Mouse (Mus musculus): ENCODE data around the gene Slc39a1.
"Not testable (repeated sequence)": the region's sequence is repeated elsewhere in the genome, so short reads cannot be mapped to it uniquely, and the experiment has no call there.

Gene Slc39a1

DNA sequence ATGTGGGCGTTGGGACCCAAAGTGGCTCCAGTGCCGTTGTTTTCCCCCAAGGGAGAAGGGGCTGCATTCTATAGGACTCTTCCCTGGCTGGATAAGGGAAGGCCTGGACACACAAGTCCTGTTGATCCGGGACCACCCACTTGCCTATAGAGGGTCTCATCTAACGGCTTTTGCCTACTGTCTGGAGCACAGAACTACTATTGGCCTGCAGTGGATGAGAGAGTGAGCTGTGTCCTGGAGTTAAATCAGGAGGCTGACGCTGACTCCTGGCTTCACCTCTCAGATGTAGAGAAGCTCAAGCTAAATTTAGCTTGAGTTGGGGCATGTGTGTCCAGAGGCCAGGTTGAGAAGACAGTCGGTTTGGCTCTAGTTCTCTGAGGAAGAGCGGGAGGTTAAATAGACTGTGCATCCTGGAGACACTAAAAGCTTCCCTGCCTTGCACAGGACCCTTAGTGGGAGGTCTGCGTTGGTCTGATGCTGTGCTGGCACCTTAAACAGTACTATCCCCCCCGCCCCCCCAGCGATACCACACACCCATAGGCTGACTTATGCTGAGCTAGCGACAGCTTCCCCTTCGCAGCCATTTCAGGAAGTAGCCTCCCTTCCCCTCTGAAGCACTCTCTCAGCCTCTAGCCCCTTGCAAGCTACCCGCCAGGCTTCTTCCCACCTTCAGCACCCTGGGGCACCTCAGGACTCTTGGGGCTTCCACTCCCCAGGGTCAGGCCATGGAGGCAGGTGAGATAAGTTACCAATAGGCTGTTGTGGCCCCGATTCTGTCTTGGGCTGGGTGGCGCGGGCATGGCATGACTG is 18.2 kb downstream of the Slc39a1 start:
- DNase-seq (ENCODE audit: low spot score), result peak; percentile 36

- no peak for DNase-seq (ENCODE audit: low spot score)
These were observed 19.2 kb downstream of the Slc39a1 start for GRCm38 (mm10) chr3:90266901-90267775.

DNA sequence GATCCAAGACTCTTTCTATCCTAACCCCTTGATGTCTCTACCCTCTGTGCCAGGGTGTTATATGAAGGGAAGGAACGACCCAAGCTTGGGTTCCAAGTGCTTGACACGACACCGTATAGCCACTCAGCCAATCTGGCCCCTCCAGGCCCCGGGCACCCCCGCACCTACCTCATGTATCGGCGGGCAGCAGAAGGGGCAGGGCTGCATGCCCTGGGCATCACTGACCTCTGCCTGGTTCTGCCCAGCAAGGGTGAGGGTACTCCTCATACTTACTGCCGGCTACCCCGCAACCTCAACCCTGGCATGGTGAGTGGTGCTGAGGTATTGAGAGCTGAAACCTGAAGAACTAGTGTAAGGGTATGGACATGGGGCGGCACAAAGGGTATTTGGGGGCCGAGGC is 20.2 kb downstream of the Slc39a1 start:
- no peak for DNase-seq (ENCODE audit: low spot score)

GRCm38 (mm10) chr3:90268971-90269370 is 21.0 kb downstream of the Slc39a1 start:
- DNase-seq (ENCODE audit: low spot score), result no peak

DNA sequence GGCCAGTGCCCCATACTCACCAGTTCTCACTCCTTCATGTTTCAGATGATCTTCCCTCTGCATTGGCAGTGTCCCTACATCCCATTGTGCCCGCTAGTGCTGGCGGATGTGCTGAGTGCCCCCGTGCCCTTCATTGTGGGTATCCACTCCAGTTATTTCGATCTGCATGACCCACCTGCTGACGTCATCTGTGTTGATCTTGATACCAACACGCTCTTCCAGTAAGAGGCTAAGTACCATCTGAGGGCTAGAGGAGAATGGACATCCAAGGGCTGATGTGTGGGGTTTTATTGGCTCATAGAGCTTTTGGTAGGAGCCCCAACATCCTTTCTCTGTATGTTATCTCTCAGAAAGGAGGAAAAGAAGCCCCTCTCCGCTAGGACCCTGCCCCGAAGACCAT is 22.8 kb downstream of the Slc39a1 start:
- DNase-seq (ENCODE audit: low spot score), result no peak

DNA sequence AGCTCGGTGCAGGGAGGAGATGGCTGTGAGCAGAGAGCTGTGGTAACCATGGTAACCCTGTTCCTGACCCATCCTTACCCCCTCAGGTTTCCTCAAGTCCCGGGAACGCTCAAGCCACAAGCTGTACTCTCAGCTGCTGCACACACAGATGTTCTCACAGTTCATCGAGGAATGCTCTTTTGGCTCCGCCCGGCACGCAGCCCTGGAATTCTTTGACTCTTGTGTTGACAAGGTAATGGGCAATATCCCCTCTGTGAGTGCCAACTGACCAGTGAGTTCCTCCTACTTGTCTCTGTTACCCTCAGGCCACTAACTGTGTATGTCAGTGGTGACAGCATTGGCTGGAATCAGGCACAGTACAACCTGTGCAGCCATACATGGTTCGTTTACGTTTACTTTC is 24.2 kb downstream of the Slc39a1 start:
- DNase-seq (ENCODE audit: low spot score), result no peak

GRCm38 (mm10) chr3:90273855-90274254 is 25.9 kb downstream of the Slc39a1 start:
- no peak for DNase-seq (ENCODE audit: low spot score)

DNA sequence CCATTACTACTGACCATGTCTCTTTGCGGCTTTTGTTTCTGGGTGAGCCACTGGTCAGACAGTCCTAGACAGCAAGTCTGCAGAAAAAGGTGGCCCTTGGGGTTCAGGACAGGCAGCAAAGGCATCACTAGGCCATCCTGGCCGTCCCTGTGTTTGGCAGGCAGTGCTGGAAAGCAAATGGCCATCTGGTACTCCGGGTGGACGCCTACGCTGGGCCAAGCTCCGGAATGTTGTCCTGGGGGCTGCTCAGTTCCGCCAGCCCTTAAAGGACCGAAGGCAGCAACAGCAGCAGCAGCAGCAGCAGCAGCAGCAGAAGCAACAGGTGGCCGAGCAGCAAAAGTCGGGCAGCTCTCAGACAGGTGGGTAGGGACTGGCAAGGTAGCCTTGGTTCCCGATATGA is 27.3 kb downstream of the Slc39a1 start:
- no peak for DNase-seq (ENCODE audit: low spot score)

DNA sequence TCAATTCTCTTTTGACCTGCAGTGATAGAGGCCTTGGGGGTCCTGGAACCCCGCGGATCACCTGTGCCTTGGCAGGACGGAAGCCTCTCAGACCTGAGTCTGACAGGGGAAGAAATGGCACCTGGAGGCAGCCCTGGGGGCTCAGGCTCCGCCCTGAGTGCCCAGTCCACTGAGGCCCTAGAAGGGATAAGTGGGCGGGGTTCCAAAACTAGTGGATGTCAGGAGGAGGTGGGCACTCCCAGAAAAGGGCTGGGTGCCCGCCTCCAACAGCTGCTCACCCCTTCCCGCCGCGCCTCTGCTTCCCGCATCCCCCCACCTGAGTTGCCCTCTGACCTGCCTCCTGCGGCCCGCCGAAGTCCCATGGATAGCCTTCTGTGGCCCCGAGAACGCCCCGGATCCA is 28.9 kb downstream of the Slc39a1 start:
- DNase-seq (ENCODE audit: low spot score), result no peak

- no peak for DNase-seq (ENCODE audit: low spot score)
These were observed 29.8 kb downstream of the Slc39a1 start for GRCm38 (mm10) chr3:90277793-90278192.

DNA sequence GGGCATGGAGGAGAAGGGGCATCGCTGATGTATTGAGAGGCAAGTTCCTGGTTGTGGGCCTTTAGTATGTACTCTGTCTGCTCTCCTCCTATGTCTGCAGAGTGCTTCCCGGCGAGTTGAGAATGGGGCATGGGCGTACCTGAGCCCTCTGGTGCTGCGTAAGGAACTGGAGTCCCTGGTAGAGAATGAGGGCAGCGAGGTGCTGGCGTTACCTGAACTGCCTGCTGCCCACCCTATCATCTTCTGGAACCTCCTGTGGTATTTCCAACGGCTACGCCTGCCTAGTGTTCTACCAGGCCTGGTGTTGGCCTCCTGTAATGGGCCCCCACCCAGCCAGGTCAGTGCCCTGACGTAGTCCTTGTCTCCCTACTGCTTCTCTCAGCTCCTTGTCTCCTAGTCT is 30.2 kb downstream of the Slc39a1 start:
- DNase-seq (ENCODE audit: low spot score), result no peak

DNA sequence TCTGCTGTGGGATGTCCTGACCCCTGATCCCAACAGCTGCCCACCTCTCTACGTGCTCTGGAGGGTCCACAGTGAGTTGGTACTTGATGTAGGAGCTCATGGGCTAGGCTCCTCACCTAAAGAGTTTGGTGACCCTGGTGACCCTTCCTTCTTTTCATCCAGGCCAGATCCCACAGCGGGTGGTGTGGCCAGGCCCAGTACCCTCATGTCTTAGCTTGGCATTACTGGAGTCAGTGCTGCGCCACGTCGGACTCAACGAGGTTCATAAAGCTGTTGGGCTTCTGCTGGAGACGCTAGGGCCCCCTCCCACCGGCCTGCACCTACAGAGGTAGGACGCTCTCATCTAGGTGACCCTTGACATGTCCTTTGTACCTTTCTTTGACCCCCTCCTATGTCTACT is 31.2 kb downstream of the Slc39a1 start:
- no peak for DNase-seq (ENCODE audit: low spot score)

DNA sequence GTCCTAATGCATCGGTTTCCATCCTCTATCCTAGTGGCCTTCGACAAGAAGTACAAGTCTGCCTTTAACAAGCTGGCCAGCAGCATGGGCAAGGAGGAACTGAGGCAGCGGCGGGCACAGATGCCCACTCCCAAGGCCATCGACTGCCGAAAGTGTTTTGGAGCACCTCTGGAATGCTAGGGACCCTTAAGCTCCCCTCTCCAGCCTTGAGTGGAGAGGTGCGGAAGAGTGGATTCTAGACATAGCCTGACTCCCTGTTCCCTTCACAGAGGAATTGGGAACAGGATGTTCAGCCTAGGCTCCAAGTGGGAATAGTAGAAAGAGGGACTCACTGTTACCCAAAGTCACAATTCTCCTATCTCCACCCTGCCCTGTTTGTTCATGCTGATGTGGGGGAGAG is 31.8 kb downstream of the Slc39a1 start:
- no peak for DNase-seq (ENCODE audit: low spot score)

- DNase-seq (ENCODE audit: low spot score), result no peak
These were observed 32.7 kb downstream of the Slc39a1 start for GRCm38 (mm10) chr3:90280708-90281107.

DNA sequence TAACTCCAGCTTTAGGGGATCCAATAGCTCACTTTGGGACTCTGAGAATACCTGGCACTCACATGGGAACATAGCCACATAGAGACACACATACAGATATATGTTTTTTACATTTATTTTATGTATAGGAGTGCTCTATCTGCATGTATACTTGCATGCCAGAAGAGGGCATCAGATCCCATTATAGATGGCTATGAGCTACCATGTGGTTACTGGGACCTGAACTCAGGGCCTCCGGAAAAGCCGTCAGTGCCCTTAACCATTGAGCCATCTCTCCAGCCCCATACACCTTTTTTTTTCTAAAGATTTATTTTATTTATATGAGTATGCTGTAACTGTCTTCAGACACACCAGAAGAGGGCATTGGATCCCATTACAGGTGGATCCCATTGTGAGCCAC is 36.2 kb downstream of the Slc39a1 start:
- no peak for DNase-seq (ENCODE audit: low spot score)

- DNase-seq (ENCODE audit: low spot score), result not testable (repeated sequence)
These were observed 41.4 kb downstream of the Slc39a1 start for GRCm38 (mm10) chr3:90289403-90289802.

- no peak for DNase-seq (ENCODE audit: low spot score)
These were observed 42.6 kb downstream of the Slc39a1 start for GRCm38 (mm10) chr3:90290602-90291001.

- DNase-seq (ENCODE audit: low spot score), result no peak
These were observed 44.0 kb downstream of the Slc39a1 start for GRCm38 (mm10) chr3:90291982-90292344.

GRCm38 (mm10) chr3:90292345-90293275 is 44.6 kb downstream of the Slc39a1 start, which contains the start of gene Gatad2b:
Gene Gatad2b, plus strand, starts transcription at chr3:90293178.
- peak; percentile 100 for DNase-seq (ENCODE audit: low spot score)

- peak; percentile 24 for DNase-seq (ENCODE audit: low spot score)
These were observed 45.5 kb downstream of the Slc39a1 start for GRCm38 (mm10) chr3:90293352-90294063.

DNA sequence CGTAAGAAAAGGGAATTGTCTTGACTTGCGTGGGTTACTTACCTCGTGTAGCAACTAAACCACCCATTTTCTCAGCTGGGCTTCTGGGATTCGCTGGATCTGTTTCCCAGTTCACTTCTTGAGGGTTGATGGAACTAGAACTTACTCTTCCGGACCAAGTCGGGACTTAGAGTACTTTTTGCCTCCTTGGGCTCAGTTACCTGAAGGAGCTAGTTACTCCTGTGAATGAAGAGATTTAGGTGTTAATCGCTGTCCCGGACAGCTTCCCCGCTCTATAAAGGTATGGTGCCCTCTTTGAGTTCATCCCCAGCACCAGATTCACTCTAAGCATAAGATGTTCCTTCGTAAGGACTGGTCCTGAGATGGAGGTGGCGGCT is 46.1 kb downstream of the Slc39a1 start:
- DNase-seq (ENCODE audit: low spot score), result no peak
